Mouse (Mus musculus) kidney, embryonic 16.5 days (tissue): ENCODE results near the gene Iqschfp. TPM values are rescaled to one million over a fixed set of nuclear protein-coding genes. Genes with fewer than 3 reads are reported as not detected.

Experiments used
- ATAC-seq: fragments of 200-750 bp; cut with Nextera tagmentation; 2 replicates; pipeline ENCODE4 v1.8.0; 2017; ENCODE audit warnings: moderate TSS enrichment; ENCODE audit not compliant: low FRiP score, low TSS enrichment
- H3K27ac ChIP-seq: fragments of 300-500 bp; sonication (generic); 2 replicates; pipeline ENCODE4 v1.5.1; 2014; ENCODE audit warnings: low read length
- H3K27me3 ChIP-seq: fragments of 300-500 bp; sonication (generic); 2 replicates; pipeline ENCODE4 v1.6.1; 2014; ENCODE audit warnings: low read length, control low read depth, mixed read lengths; ENCODE audit not compliant: insufficient read depth
- H3K36me3 ChIP-seq: fragments of 300-500 bp; sonication (generic); 2 replicates; pipeline ENCODE4 v1.6.1; 2014; ENCODE audit warnings: low read length, control low read depth, mixed read lengths; ENCODE audit not compliant: insufficient read depth
- H3K4me1 ChIP-seq: fragments of 300-500 bp; sonication (generic); 2 replicates; pipeline ENCODE4 v1.6.1; 2014; ENCODE audit warnings: low read length, control low read depth, mixed read lengths; ENCODE audit not compliant: insufficient read depth
- H3K4me2 ChIP-seq: fragments of 300-500 bp; sonication (generic); replicated peaks from 2 replicates; pipeline ENCODE4 v1.6.1; 2014; ENCODE audit warnings: low read depth, low read length
- H3K4me3 ChIP-seq: fragments of 300-500 bp; sonication (generic); 2 replicates; pipeline ENCODE4 v1.5.1; 2014; ENCODE audit warnings: mild to moderate bottlenecking, low read length
- H3K9ac ChIP-seq: fragments of 300-500 bp; sonication (generic); replicated peaks from 2 replicates; pipeline ENCODE4 v1.6.1; 2014; ENCODE audit warnings: low read length
- H3K9me3 ChIP-seq: fragments of 300-500 bp; sonication (generic); 2 replicates; pipeline ENCODE4 v1.6.1; 2016; ENCODE audit warnings: low read length, control low read depth
- WGBS: fragments of 180-500 bp; shearing (Covaris S2); extraction: QIAGEN DNeasy Blood & Tissue Kit; methylation state at CpG from one replicate; pipeline ENCODE4 v1.1.7; 2014; 5-methylcytosine and 5-hydroxymethylcytosine counted together
- polyA plus RNA-seq: library from polyadenylated mRNA; unstranded; fragments of >200 nt; fragmentation: Nextera tagmentation; extraction: Ambion mirVana; gene quantifications from 2 replicates; pipeline ENCODE4 v1.2.1, GENCODE M21; 2015

Gene Iqschfp
- polyA plus RNA-seq, 1 experiment from 2014 or later: not detected

DNA sequence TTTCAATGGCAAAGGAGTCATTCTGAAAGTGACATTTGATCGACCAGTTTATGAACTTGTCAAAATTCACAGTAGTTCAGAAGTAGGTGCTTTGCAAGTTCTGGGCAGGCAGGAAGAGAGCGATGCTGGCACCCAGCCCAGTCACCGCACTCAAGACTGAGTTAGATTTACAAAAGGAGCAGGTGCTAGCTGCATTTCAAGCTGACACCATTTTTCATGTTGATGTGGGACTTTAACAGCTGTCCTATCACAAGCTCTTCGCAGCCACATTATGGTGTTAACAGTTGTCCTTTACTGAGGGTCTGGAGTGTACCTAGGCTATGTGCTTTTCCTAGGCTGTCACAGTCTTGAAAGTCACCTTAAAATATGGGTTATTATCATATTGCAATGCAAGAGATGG, 354.1 kb downstream of the Iqschfp start:
- no peak overlapping the region for H3K4me3 ChIP-seq
- 69% methylated on average over 4 of the region's 4 CpGs for WGBS
- no peaks in the 10 kb centered on the region for H3K27me3 ChIP-seq
- no peak overlapping the region for H3K27ac ChIP-seq
- no peaks in the 10 kb centered on the region for H3K4me1 ChIP-seq
- H3K4me2 ChIP-seq: no peak overlapping the region
- H3K9ac ChIP-seq: no peak overlapping the region
- ATAC-seq: no peak
- no peaks in the 10 kb centered on the region for H3K36me3 ChIP-seq
- no peaks in the 10 kb centered on the region for H3K9me3 ChIP-seq

- no peaks in the 10 kb centered on the region for H3K36me3 ChIP-seq
- H3K27me3 ChIP-seq: no peaks in the 10 kb centered on the region
- no peak for ATAC-seq
- H3K9ac ChIP-seq: no peak overlapping the region
- H3K27ac ChIP-seq: no peak overlapping the region
- WGBS: 67% methylated on average over 2 of the region's 2 CpGs
- H3K4me3 ChIP-seq: no peak overlapping the region
- no peaks in the 10 kb centered on the region for H3K9me3 ChIP-seq
- no peaks in the 10 kb centered on the region for H3K4me1 ChIP-seq
- no peak overlapping the region for H3K4me2 ChIP-seq
Measured at GRCm38 (mm10) chr3:68250589-68250988, 358.6 kb downstream of the Iqschfp start.

- WGBS: 80% methylated on average over 1 of the region's 1 CpGs
- Histone ChIP-seq H3K9me3 (no peaks in the 10 kb centered on the region), H3K4me1 (no peaks in the 10 kb centered on the region), H3K4me2 (no peak overlapping the region), H3K4me3 (no peak overlapping the region), H3K27ac (no peak overlapping the region), H3K9ac (no peak overlapping the region), H3K27me3 (no peaks in the 10 kb centered on the region), H3K36me3 (no peaks in the 10 kb centered on the region)
- no peak for ATAC-seq
Measured at GRCm38 (mm10) chr3:68252335-68252734, 360.3 kb downstream of the Iqschfp start.

DNA sequence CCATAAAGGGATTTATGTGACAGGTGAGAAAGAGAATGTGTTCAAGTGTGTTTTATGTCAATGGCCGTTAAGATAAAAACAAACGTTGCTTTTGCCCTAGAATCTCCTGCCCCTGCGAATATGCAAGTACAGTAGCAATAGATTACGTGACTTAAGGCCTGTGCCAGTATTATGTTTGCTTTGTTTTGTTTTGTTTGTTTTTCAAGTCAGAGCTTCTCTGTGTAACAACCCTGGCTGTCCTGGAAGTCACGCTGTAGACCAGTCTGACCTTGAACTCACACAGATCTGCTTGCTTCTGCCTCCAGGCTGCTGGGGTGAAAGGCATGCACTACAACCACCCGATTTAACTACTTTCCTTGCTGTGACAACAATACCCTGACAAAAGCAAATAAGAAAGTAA, 370.3 kb downstream of the Iqschfp start:
- no peak overlapping the region for H3K9ac ChIP-seq
- 40% methylated on average over 6 of the region's 6 CpGs for WGBS
- no peaks in the 10 kb centered on the region for H3K4me1 ChIP-seq
- H3K9me3 ChIP-seq: no peaks in the 10 kb centered on the region
- no peaks in the 10 kb centered on the region for H3K36me3 ChIP-seq
- no peak for ATAC-seq
- H3K27me3 ChIP-seq: no peaks in the 10 kb centered on the region
- H3K4me3 ChIP-seq: no peak overlapping the region
- H3K4me2 ChIP-seq: no peak overlapping the region
- H3K27ac ChIP-seq: no peak overlapping the region

- H3K4me3 ChIP-seq: no peak overlapping the region
- WGBS: 86% methylated on average over 4 of the region's 4 CpGs
- H3K36me3 ChIP-seq: no peaks in the 10 kb centered on the region
- no peak overlapping the region for H3K27ac ChIP-seq
- no peaks in the 10 kb centered on the region for H3K4me1 ChIP-seq
- H3K4me2 ChIP-seq: no peak overlapping the region
- no peaks in the 10 kb centered on the region for H3K27me3 ChIP-seq
- H3K9ac ChIP-seq: no peak overlapping the region
- ATAC-seq: no peak
- H3K9me3 ChIP-seq: no peaks in the 10 kb centered on the region
Measured at GRCm38 (mm10) chr3:68267905-68268304, 375.9 kb downstream of the Iqschfp start.

DNA sequence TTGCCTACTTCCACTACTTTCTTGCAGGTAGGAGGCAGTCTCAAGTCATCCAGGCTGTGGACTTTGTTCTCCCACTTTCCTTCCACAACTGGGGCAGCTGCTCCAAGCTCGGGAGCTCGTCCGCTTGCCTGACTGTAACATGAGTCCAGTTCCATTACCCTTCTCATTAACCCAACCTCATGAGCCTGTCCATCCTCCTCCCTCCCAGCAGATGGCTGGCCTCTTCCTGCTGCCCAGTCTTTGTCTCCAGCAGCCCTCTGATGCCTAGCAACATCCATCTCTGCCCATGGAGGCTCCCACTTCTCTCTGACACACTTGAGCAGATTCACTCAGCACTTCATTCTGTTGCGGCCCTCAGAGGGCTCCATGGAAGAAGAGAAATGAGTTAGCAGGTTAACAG, 377.2 kb downstream of the Iqschfp start:
- no peaks in the 10 kb centered on the region for H3K4me1 ChIP-seq
- no peak overlapping the region for H3K4me3 ChIP-seq
- H3K9me3 ChIP-seq: no peaks in the 10 kb centered on the region
- H3K36me3 ChIP-seq: no peaks in the 10 kb centered on the region
- H3K9ac ChIP-seq: no peak overlapping the region
- H3K4me2 ChIP-seq: no peak overlapping the region
- H3K27me3 ChIP-seq: no peaks in the 10 kb centered on the region
- 46% methylated on average over 4 of the region's 4 CpGs for WGBS
- no peak overlapping the region for H3K27ac ChIP-seq
- ATAC-seq: peak; percentile 69; the same call in 1 of the 2 replicates

- Histone ChIP-seq H3K27me3 (no peaks in the 10 kb centered on the region), H3K9ac (no peak overlapping the region), H3K27ac (no peak overlapping the region), H3K36me3 (no peaks in the 10 kb centered on the region), H3K4me2 (no peak overlapping the region), H3K4me1 (no peaks in the 10 kb centered on the region), H3K4me3 (no peak overlapping the region), H3K9me3 (no peaks in the 10 kb centered on the region)
- no peak for ATAC-seq
- 84% methylated on average over 6 of the region's 6 CpGs for WGBS
Measured at GRCm38 (mm10) chr3:68270246-68270645, 378.2 kb downstream of the Iqschfp start.

DNA sequence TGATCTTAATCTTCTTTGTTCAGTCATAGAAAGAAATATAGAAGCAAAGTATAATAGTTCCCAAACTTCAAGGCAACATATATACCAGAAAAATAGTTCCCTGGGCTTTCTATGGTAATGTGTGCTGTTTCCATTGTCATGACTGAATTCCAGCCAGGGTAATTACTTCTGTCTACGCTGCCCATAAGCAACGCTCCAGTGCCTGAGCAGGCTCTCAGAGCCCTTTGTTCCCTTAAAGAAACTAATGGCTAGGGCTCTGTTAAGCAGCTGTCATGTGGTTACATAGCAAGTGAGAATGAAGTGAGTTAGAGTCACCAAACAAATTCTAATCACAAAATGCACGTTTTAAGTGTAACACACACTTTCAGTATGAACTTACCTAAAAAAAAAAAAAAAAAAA, 379.4 kb downstream of the Iqschfp start:
- ATAC-seq: no peak
- no peaks in the 10 kb centered on the region for H3K4me1 ChIP-seq
- no peaks in the 10 kb centered on the region for H3K27me3 ChIP-seq
- WGBS: 43% methylated on average over 3 of the region's 3 CpGs
- no peaks in the 10 kb centered on the region for H3K36me3 ChIP-seq
- no peak overlapping the region for H3K4me2 ChIP-seq
- H3K27ac ChIP-seq: no peak overlapping the region
- no peaks in the 10 kb centered on the region for H3K9me3 ChIP-seq
- H3K9ac ChIP-seq: no peak overlapping the region
- no peak overlapping the region for H3K4me3 ChIP-seq

DNA sequence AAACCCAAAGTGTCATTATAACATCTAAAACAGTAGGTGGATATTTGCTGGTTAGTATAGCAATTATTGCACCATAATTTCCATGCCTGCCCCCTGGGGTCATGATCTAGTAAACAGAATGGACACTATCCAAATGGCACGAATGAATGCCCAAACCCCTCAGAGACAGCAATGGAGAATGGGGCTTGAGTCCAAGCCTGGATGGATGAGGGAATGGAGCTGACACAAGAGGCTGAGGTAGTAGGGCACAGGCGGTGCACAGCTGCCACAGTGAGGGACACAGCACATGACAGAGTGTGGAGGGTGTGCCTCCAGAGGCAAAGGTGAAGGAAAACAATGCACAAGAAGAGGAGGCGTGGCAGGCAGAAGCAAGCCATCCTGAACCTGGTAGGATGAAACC, 379.8 kb downstream of the Iqschfp start:
- H3K9me3 ChIP-seq: no peaks in the 10 kb centered on the region
- no peak overlapping the region for H3K4me2 ChIP-seq
- ATAC-seq: no peak
- H3K4me1 ChIP-seq: no peaks in the 10 kb centered on the region
- no peak overlapping the region for H3K9ac ChIP-seq
- no peak overlapping the region for H3K27ac ChIP-seq
- WGBS: 71% methylated on average over 3 of the region's 3 CpGs
- no peaks in the 10 kb centered on the region for H3K27me3 ChIP-seq
- H3K36me3 ChIP-seq: no peaks in the 10 kb centered on the region
- H3K4me3 ChIP-seq: no peak overlapping the region

DNA sequence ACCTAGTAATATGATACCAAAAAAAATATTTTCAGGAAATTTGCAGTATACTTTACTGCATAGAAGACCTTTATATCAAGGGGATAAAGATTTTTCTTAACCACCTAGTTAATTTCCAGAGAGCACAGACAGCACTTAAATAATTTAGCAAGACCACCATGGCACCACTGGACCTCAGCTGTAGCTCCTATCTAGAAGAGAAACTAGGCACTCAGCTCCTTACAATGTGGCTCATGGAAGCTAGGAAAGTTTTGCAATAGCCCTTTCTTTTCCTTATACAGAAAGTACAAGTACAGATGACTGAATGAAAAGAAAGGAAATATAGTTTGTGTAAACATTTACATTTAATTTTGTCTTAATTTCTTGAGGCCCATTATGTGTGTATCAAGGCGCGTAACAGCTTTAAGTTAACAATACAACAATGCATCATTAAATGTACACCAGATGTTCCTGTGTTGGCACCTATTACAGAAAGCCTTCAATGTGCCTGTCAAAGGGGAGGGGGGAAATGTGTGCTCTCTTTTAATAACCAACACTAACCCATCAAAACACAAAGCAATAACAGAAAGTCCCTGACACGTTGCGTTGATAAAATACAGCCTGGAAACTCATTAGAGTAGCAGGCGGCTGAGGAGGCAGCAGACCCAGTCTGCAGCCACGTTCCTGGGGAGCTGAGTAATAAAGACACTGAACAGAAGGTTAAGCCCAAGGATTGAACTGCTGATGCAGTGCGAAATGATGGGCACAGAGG, 391.0 kb downstream of the Iqschfp start:
- Histone ChIP-seq H3K9me3 (no peaks in the 10 kb centered on the region), H3K4me1 (no peaks in the 10 kb centered on the region), H3K36me3 (no peaks in the 10 kb centered on the region), H3K27me3 (no peaks in the 10 kb centered on the region), H3K27ac (no peak overlapping the region), H3K4me2 (peak overlapping the region; percentile 31), H3K9ac (no peak overlapping the region), H3K4me3 (no peak overlapping the region)
- whole genome bisulfite sequencing: 39% methylated on average over 7 of the region's 7 CpGs
- no peak for ATAC-seq
